Mouse (Mus musculus): ENCODE measurements at regions not wholly inside any gene's neighbourhood (a gene's known extent, or its start where the extent isn't known, plus 50 kb on each side); places are given as distances from the start of the nearest gene placed in this dataset.

GRCm38 (mm10) chr3:39062415-39062814 is 175.7 kb downstream of the Fat4 start:
- no peak for DNase-seq (ENCODE audit: low spot score in 2 of 2)

- no peak for DNase-seq (ENCODE audit: low spot score in 2 of 2)
These were observed 178.7 kb downstream of the Fat4 start for GRCm38 (mm10) chr3:39065457-39065856.

- no peak for DNase-seq (ENCODE audit: low spot score in 2 of 2)
These were observed 182.3 kb downstream of the Fat4 start for GRCm38 (mm10) chr3:39069011-39069410.

- DNase-seq (ENCODE audit: low spot score in 2 of 2): no peak
These were observed 196.0 kb downstream of the Fat4 start for GRCm38 (mm10) chr3:39082678-39083270.

- DNase-seq (ENCODE audit: low spot score in 2 of 2): peak in 1 of 2 experiments; percentile 15
These were observed 202.2 kb downstream of the Fat4 start for GRCm38 (mm10) chr3:39088948-39089347.

- DNase-seq (ENCODE audit: low spot score in 2 of 2): no peak
These were observed 215.6 kb downstream of the Fat4 start for GRCm38 (mm10) chr3:39102324-39102723.

- DNase-seq (ENCODE audit: low spot score in 2 of 2): no peak
These were observed 223.1 kb downstream of the Fat4 start for GRCm38 (mm10) chr3:39109756-39110392.

GRCm38 (mm10) chr3:39114056-39114455 is 227.3 kb downstream of the Fat4 start:
- no peak for DNase-seq (ENCODE audit: low spot score in 2 of 2)

- no peak for DNase-seq (ENCODE audit: low spot score in 2 of 2)
These were observed 228.1 kb downstream of the Fat4 start for GRCm38 (mm10) chr3:39114826-39115225.

- DNase-seq (ENCODE audit: low spot score in 2 of 2): no peak
These were observed 228.7 kb downstream of the Fat4 start for GRCm38 (mm10) chr3:39115441-39115840.

- no peak for DNase-seq (ENCODE audit: low spot score in 2 of 2)
These were observed 235.5 kb downstream of the Fat4 start for GRCm38 (mm10) chr3:39122250-39122649.

- no peak for DNase-seq (ENCODE audit: low spot score in 2 of 2)
These were observed 243.8 kb downstream of the Fat4 start for GRCm38 (mm10) chr3:39130532-39130931.

GRCm38 (mm10) chr3:39165006-39165667 is 278.4 kb downstream of the Fat4 start:
- no peak for DNase-seq (ENCODE audit: low spot score in 2 of 2)

- no peak for DNase-seq (ENCODE audit: low spot score in 2 of 2)
These were observed 295.9 kb downstream of the Fat4 start for GRCm38 (mm10) chr3:39182646-39183045.

- no peak for DNase-seq (ENCODE audit: low spot score in 2 of 2)
These were observed 308.4 kb downstream of the Fat4 start for GRCm38 (mm10) chr3:39195102-39195501.

- DNase-seq (ENCODE audit: low spot score in 2 of 2): no peak
These were observed 315.9 kb downstream of the Fat4 start for GRCm38 (mm10) chr3:39202662-39203061.

- no peak for DNase-seq (ENCODE audit: low spot score in 2 of 2)
These were observed 321.9 kb downstream of the Fat4 start for GRCm38 (mm10) chr3:39208651-39209050.

GRCm38 (mm10) chr3:39209382-39210165 is 322.8 kb downstream of the Fat4 start:
- peak; percentile 13 to 35 for DNase-seq (ENCODE audit: low spot score in 2 of 2)

- DNase-seq (ENCODE audit: low spot score in 2 of 2): peak in 1 of 2 experiments; percentile 21
These were observed 324.9 kb downstream of the Fat4 start for GRCm38 (mm10) chr3:39211670-39212069.

- no peak for DNase-seq (ENCODE audit: low spot score in 2 of 2)
These were observed 333.4 kb downstream of the Fat4 start for GRCm38 (mm10) chr3:39220011-39220706.

GRCm38 (mm10) chr3:39220707-39221034 is 333.9 kb downstream of the Fat4 start:
- no peak for DNase-seq (ENCODE audit: low spot score in 2 of 2)

GRCm38 (mm10) chr3:39222059-39222458 is 335.3 kb downstream of the Fat4 start:
- no peak for DNase-seq (ENCODE audit: low spot score in 2 of 2)
